Mouse (Mus musculus) kidney, postnatal 4 days (tissue): ENCODE results near the gene Kptn.
A peak's percentile ranks its signal among the peaks of the same experiment; 100 is the strongest.

Experiments
- DNase-seq, 2 experiments: peaks; one replicate each; pipeline ENCODE4 v3.0.0; 2021; ENCODE audit warnings: mixed read lengths in 2 of 2

Gene Kptn

DNA sequence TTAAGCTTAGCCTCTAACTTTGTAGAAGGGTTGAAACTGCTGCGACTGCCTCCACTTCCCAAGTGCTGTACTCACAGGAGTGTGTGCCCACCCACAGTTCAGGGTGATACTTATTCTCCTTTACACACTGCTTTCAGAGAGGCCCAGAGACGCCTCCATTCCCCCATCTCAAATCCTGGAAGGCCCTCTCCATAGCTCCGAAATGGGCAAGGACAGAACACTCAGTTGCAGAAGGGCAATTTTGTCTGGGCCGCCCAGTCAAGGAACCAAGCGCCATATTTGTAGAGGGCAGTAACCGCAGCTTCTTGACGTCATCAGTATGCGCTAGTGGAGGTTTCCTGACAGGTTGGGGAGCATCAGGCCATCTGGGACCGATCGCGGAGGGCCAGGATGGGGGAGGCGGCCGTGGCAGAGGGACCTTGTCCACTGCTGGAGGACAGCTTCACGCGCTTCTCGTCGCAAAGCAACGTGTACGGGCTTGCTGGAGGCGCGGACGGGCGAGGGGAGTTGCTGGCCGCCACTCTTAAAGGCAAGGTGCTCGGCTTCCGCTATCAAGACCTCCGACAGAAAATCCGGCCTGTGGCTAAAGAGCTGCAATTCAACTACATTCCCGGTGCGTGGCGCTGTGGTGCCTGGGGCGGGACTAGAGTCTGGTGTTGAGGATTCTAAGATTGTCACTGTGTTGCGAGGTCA, at the start of gene Kptn:
Gene Kptn, plus strand, starts transcription at position 327 of the 693 bp plus-strand sequence.
- DNase-seq, result peak; percentile 91 to 94

DNA sequence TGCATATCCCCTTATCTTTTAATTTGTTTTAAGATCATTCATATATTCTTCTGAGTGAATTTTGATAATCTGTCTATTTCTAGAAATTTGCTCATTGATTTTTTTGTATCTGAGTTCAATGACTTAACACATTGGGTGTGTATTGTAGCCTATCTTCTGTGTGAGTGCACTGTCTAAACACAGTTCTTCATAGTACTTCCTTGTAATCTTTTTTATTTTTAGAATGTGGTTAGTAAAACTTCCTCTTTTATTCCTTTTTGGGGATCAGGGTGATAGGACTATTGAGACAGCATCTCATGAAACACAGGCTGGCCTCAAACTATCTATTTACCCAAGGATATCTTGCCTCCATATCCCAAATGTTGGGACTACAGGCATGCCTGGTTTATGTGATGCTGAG, 48.8 kb upstream of the Kptn start:
- DNase-seq, result no peak

DNA sequence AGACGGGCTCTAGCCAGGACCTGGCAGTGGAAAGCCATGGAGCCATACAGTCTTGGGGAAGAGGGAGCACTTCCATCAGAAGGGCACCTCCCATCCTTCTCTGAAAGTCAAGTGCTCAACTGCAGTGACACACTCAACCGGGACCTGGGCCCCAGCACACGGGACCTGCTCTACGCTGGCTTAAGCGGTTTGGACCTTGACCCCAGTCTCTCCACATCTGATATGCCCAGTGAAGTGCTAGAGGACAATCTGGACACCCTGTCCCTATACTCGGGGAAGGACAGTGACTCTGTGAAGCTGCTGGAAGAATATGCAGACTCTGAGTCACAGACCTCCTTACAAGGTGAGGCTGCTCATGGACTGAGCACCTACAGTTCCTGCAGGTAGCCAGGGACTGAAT, 47.8 kb upstream of the Kptn start:
- DNase-seq, result no peak

DNA sequence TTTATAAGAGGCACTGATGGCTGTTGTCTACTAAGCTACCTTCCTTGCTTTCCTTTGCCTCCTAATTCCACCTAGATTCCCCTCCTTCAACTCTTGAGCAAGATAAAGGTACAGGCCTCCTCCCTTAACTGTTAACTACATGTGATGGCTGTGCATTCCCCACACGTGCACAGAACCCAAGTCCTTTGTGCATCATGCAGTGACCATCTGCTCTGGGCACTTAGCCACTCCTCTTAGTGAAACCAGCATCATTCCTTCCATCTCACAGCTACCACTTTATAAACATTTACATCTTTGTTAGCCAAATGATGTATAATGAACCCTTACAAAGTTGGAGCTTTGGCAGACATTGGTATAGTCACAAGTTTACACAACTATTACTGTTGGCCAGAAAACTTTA, 39.7 kb upstream of the Kptn start:
- no peak for DNase-seq

DNA sequence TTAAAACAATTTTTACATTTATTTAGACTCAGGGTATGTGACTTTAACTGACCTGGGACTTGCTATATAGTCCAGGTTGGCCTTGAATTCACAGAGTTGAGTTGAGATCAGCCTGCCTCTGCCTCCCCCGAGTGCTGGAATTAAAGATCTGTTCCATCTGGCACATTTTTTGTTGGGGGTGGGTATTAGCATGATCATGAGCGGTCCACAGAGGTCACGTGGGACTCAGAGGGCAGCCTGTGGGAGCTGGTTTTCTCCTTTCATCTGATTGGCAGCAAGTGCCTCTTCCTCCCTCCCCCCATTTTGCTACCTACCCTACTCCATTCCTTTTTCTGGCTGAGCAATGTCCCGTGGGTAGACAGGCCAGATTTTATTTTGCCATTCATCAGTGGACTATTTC, 39.1 kb upstream of the Kptn start:
- no peak for DNase-seq

DNA sequence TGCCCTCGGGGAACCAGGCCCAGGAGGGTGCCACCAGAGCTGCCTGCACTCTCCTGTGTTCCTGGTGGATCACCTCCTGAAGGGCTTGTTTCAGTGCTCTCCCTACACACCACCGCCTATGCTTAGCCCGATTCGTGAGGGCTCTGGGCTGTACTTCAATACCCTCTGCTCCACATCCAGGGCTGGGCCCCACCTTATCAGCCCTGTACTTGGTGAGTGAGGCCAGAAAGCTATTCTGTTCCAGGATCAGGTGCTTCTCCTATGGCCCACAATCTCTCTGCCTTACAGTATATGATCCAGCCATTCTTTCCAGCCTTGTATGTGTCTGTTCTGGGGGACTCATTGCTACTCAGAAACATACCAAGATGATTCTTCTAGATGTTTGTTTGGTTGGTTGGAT, 36.3 kb upstream of the Kptn start:
- DNase-seq, result no peak

DNA sequence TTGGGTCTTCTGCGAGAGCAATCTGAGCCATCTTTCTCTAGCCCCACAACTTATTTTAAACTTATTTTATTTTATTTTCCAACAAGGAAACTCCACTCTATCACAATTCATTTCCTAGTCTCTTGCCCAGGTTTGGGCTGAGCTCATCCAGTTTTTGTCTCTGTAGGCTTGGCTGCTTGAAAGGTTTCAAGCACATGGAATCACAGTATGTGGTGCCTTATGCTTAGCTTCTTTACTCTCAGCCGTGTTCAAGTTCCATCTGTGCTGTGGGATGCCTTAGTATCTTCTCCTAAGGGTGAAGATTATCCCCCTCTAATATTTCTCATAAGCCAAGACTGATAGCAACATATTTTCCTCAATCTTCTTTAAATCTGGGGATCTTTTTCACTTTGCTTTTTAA, 32.1 kb upstream of the Kptn start:
- no peak for DNase-seq

DNA sequence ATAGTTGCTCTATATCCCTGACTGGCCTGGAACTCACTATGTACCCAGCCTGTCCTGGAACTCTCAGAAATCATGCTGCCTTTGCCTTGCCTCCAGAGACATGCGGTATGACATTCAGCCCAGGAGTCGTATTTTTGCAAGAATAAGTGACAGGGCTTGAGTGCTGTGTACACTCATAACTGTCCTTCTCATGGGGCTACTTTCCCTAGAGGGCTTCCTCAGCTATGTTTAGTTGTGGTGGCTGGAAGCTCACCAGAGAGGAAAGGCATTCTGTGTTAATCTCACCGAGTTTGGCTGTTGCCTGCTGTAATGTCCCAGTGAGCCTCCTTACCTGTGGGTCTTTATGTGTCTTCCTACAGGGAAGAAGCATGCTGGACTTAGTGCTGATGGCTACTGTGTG, 25.1 kb upstream of the Kptn start:
- DNase-seq, result no peak

DNA sequence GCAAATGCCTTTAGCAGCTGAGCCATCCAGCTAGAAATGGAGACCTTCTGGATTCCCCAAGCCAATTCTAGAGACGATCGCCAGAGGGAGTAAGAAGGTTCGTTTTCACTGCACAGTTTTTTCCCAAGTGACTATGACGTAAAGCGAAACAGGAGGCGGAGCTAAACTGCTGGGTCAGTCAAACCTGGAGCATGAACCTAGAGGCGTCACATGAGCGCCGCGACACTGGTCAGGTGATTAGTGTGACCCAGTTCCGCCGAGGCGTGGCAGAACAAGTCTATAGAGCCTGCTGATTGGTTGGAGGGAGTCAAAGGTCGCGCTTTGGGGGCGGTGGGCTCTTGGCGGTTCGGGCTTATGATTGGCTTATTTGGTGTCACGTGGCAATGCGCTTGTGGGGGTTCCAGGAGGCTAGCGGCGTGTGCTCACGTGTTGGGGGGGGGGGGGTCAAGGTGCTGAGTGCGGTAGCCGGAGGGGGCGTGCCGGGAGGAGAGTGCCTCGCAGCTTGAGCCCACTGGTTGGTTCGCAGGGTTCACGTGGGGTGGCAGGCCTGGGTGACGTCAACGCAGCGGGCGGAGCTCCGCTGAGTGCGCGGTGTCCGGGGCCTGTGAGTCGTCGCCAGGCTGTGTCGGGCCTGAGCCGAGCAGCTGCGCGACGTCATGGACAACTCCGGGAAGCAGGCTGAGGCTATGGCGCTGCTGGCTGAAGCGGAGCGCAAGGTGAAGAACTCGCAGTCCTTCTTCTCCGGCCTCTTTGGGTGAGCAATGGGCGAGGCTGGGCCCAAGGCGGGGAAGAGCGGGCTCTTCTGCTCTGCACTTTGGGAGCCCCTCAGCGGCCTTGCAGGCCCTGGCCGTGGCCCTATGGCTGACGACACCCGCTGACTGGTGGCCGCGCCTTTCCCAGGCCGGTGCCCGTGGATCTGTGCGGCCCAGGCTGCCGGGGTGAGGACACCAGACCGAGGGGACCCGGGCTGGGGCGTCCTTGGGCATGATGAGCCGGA, 21.4 kb upstream of the Kptn start, which contains the start of gene Napa:
Gene Napa, plus strand, starts transcription at position 438 of the 997 bp plus-strand sequence.
- DNase-seq, result peak; percentile 98 to 99

DNA sequence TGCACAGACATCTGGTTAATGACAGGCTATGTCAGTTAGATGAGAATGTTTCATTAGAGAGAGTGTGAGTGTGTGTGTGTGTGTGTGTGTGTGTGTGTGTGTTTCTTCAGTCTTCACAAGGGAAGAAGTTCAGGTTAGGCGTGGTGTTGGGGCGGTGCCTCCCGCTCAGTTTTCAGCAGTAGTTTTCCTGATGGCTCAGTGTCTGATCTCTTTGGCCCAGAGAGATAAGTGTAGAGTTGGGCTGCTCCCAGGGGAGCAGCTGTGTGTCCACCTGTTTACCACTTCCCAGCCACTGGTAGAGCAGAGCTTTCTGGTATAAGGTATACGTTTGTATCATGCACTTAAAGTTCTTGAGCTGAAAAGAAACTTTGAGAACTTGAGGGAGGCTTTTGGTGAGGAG, 19.8 kb upstream of the Kptn start:
- no peak for DNase-seq

DNA sequence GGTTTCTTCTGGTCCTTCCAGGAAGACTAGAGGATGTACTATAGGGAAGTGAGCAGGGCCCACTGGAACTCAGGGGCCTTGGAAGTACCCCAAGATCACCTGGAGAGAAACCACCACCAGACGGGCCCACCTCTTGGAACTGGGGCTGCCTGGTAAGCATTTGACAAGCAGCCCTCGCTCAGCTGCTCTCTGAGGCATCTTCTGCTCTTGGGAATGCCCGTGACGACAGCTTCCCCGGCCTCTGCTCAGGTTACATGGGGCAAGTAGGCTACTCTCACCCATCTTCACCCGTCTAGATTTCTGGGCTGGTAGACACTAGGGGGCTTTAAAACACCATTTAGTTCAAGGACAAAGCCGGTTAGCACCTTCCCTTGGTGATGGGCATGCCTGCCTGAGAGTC, 18.6 kb upstream of the Kptn start:
- no peak for DNase-seq

DNA sequence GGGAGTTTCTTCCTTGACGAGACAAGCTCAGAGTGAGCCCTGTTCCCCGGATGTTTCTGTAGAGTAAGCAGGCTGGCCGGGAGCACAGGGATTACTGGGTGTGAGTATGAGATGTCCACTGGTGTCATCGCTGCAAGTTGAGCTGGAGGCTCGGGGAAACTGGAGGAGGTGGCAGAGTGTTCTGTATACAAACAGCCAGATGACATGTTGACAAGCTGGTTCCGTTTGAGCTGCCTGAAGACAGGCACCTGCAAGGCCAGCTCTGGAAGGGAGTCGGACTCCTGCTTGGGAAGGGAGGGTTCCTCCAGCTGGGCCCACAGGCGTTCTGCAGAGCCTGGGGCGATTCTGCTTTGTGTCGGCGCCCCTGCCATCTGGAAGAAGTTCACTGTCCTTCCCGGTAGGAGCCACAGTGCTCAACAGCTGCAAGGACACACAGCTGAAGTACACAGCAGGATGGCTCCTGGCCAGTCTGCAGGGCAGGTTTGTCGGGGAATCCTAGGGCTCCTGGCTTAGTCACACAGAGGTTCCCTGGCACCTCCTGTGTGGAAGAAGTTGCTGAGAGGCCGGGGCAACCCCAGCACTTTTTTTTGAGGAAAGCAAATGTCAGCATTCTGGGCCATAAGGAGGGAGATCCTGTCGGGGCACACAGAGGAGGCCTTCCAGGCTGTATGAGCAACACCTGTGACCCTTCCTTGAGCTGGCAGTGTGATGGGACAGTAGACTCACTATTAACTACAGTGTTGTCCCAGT, 17.8 kb upstream of the Kptn start:
- no peak for DNase-seq

DNA sequence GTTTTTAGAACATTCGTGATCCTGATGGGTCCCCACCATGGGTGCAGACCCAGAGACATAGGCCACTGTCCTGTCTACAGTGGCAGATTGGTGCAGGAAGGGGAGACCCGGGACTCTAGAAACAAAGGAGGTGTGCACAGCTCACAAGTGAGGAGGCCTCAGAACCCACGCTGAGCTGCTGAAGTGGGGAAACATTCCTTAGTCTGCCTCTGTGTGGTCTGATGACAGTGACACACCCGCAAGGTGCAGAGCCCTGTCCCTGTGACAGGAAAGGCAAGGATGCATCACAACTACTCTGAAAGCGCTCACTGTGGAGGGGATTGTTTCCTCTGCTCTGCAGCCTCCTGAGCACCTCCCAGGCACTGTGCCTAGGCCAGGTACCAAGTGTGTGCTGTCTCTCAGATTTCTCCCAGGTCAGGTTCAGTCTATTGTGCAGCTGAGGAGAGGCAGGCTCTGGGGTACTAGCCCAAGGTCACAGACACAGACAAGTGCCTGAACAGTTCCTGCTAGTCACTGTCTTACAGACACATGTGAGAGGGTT, 16.9 kb upstream of the Kptn start:
- no peak for DNase-seq

DNA sequence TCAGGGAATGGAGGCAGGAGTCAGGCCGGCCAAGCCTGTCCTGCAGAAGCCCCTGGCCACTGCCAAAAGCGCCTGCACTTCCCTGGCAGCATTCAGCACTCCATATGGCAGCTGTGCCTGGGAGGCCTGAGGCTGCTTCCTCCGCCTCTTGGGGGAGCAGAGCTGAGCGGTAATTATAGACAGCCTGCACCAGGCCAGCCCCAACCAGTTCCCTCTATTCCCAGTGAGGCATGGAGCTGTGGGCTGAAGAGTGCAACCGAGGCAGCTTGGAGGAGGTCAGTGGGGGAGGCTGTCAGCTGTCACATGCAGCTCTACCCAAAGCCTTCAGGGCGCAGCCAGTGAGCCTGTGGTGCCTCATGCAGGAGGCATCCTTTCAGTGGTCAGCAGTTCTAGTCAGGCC, 15.9 kb upstream of the Kptn start:
- no peak for DNase-seq

DNA sequence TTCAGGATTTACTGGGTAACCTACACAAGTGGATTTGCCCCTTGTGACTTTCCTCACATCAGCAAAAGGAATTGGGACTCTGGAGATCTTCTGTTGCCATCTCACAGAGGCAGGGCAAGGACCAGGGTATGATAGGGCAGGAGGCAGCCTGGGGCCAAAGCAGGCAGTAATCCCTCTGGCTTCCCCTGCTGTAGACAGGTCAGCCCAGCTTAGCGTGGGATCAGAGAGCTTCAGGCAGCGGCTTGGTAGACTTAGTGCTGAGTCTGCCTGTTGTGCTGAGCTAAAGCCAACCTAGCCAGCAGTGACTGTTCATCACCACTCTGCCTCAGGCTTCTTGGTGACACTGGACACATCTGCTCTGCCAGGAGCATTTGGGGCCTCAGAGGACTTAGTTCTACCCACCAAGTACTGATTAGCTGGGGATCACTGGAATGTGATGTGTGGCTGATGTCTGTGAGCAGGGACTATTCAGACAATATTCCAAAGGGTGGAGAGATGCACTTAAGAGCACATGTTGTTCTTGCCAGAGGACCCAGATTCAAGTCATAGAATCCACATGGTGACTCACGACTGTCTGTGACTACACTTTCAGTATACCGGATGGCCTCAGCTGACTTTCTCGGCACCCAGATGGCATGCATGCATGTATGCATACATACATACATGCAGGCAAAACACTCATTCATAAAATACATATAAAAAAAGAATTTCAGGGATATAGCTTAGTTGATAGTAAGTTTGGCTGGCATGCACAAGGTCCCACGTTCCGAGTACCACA, 14.9 kb upstream of the Kptn start:
- no peak for DNase-seq

DNA sequence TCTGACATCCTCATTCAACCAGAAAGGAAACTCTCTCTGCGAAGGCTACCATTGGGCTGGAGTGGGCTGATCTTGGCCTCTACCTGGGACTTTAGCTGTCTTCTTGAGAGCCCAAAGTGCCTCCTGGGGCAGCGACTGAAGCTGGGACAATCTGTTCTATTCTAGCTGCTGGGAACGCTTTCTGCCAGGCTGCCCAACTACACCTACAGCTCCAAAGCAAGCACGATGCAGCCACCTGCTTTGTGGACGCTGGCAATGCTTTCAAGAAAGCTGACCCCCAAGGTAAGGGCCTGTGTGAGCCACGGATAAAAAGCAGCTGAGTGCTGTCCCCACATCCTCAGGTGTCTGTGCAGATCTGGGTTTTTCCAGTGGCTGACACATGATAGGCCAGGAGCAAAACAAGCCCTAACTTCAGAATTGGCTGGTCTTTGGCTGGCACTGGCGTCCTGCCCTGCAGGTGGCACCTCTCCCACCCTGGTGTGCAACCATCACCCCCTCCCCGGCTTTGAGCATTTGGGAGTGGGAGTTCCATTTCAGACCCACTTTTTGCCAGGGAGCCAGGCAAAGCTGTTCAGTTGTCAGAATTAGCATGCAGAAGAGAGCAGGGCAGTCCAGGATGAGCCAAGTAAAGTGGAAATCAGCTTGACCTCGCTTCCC, 10.7 kb upstream of the Kptn start:
- DNase-seq, result no peak

DNA sequence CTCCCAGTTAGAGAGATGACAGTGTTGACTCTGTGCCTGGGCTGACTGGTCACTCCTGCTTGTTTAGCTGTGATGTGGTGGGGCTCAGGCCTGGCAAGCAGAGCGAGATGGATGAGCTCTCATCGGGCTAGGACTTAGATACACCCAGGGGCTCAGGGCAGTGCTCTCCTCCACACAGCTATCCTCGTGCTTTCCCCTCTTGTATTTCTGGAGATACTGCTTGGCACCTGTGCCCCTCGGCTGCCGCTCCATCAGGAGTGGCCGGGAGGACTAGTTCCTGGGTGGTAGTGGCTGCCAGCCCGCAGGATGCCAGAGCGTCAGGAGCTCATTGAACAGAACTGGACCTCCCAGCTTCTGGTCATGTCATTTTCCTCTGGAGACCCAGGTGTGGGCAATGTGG, 9.5 kb upstream of the Kptn start:
- peak in 1 of 2 experiments; percentile 0 for DNase-seq

DNA sequence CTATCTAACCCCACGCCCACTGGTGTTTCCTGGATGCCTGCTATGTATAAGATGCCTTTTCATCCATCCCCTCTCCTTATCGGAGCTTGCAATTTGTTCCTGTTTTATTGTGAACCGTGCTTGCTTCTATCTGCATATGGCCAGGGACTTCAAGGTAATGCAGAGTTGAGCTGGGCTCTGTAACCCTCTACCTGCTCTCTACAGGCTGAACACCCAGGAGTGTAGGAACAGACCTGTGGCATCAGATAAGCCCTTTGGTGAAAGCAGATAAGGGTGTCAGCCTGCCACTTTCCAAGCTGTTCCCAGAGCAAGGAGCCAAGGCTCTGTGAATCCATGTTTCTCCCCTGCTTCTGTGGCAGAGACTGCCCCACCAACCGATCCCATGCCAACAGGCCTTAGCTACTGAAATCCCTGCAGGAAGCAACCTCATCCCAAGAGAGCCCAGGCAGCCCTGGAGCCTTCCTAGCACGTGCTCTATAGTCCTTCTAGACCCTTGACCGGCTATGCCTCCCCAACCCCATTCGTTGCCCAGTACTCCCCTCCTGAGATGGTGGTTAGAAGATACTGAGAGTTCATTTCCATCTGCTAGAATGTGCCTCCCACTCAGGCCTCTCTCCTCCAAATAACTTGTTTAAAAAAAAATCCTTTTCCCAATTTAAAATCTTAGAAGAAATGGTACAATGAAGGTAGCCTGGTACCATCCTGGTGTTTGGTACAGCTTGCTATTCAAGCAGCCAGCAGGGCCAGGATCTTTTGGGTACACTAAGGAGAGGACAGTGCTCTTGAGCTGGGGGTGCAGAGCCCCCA, 8.2 kb upstream of the Kptn start:
- no peak for DNase-seq

DNA sequence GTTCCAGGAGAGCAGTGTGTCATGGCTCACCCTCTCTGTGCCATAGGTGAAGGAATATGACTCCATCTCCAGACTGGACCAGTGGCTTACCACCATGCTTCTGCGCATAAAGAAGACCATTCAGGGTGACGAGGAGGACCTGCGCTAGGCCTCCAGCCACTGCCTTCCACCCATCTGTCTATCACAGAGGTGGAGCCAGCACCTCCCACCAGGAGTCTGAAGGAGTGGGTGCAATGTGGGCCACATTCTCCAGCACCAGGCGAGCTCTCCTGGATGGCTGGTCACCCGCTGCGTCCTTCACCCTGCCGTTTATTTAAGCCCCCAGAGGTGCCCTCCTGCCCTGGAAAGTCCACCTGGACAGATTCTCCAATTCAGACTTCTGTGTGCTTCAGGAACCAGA, 3.3 kb upstream of the Kptn start:
- peak in 1 of 2 experiments; percentile 0 for DNase-seq

DNA sequence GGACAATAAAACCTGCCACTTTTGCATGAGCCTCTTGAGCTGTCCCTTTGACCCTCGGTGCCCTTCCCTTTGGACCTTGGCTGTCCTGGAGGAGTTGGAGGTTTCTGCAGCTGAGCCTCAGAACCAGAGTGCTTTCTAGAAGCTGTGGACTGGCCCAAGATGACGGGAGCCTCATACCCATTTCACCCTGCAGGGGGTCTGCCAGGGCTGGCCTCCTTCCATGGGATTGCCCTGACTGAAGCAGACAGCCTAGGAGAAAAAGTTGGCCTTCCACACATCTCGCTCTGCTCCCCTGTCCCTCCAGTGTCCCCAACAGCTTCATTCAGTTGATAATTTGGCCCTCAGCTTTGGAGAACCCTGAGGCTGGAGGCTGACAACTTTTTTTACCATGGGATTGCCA, 2.6 kb upstream of the Kptn start:
- peak in 1 of 2 experiments; percentile 0 for DNase-seq

DNA sequence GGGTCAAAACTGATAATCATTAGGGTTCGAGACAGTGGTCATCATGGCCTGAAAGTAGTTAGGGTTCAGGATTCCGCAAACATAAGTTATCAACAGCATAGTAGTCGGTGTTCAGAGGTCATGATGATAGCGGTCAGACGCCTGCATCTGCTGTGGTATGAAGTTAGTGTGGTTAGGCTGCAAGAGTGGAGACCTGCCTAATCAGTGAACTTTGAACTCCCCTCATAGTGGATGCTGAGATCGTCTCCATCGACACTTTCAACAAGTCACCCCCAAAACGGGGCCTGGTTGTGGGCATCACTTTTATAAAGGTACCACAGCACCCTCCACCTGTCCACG, 536 bp downstream of the Kptn start:
- DNase-seq, result peak in 1 of 2 experiments; percentile 10
